ENCODE assay signal across 21 mouse cellular contexts in genomic region chr13:52554722-52555121, GRCm38 (mm10).
"Had no signal": no experiment of that assay in that cellular context is flagged by ENCODE, and none has a peak within 500 bp of the region (broad histone marks: within the 10 kb centered on the region; RNA-seq: fewer than 3 reads in every experiment).

No protein-coding gene starts in this region.

- DNase-seq: cerebellum, adult 2 months; cerebellum, adult 8-10 months; cerebellum, adult 9-10 months; cerebellum, adult 9-11 months; cerebellum, postnatal 10 days; cerebellum, postnatal 14 days; cerebellum, postnatal 25 days; cerebellum, postnatal 36 days; embryo, embryonic 11 days; forebrain, postnatal 0 days; gastrocnemius, adult 2 months; gastrocnemius, postnatal 10 days; gastrocnemius, postnatal 14 days; gastrocnemius, postnatal 25 days; gastrocnemius, postnatal 36 days; heart, adult 18-20 months; heart, adult 2 months had no signal

- ATAC-seq: forebrain, embryonic 13.5 days; forebrain, embryonic 14.5 days; forebrain, embryonic 15.5 days; forebrain, embryonic 16.5 days; forebrain, postnatal 0 days had no signal
